Mouse (Mus musculus) liver, postnatal 0 days (tissue): Measurements from ENCODE around the gene Atp6v0e. TPM values are rescaled to one million over a fixed set of nuclear protein-coding genes. Genes with fewer than 3 reads are reported as not detected.

ENCODE experiments used
- ATAC-seq: fragments of 200-750 bp; cut with Nextera tagmentation; 2 replicates; pipeline ENCODE4 v1.8.0; 2017; ENCODE audit warnings: mild to moderate bottlenecking, moderate library complexity
- DNase-seq: peaks from one replicate; pipeline ENCODE4 v3.0.0-alpha.2; 2016
- H3K27ac ChIP-seq: fragments of 300-500 bp; sonication (generic); 2 replicates; pipeline ENCODE4 v1.5.1; 2014; ENCODE audit warnings: antibody characterized with exemption, moderate library complexity, mild to moderate bottlenecking, low read depth
- H3K27me3 ChIP-seq: fragments of 300-500 bp; sonication (generic); 2 replicates; pipeline ENCODE4 v1.6.1; 2014; ENCODE audit warnings: low read length, control low read depth, mixed read lengths; ENCODE audit not compliant: insufficient read depth
- H3K36me3 ChIP-seq: fragments of 300-500 bp; sonication (generic); replicated peaks from 2 replicates; pipeline ENCODE4 v1.6.1; 2014; ENCODE audit warnings: mild to moderate bottlenecking, control low read depth, low read length, moderate library complexity, mixed read lengths; ENCODE audit not compliant: insufficient read depth
- H3K4me1 ChIP-seq: fragments of 300-500 bp; sonication (generic); 2 replicates; pipeline ENCODE4 v1.6.1; 2014; ENCODE audit warnings: antibody characterized with exemption, mild to moderate bottlenecking, control low read depth; ENCODE audit not compliant: insufficient read depth
- H3K4me2 ChIP-seq: fragments of 300-500 bp; sonication (generic); 2 replicates; pipeline ENCODE4 v1.6.1; 2014; ENCODE audit warnings: low read depth, mild to moderate bottlenecking, low read length, moderate library complexity, mixed read lengths
- H3K4me3 ChIP-seq: fragments of 300-500 bp; sonication (generic); 2 replicates; pipeline ENCODE4 v1.5.1; 2014; ENCODE audit warnings: low read depth, low read length
- H3K9ac ChIP-seq: fragments of 300-500 bp; sonication (generic); replicated peaks from 2 replicates; pipeline ENCODE4 v1.6.1; 2014; ENCODE audit warnings: mild to moderate bottlenecking, moderate library complexity
- H3K9me3 ChIP-seq: fragments of 300-500 bp; sonication (generic); 2 replicates; pipeline ENCODE4 v1.6.1; 2016; ENCODE audit warnings: mild to moderate bottlenecking, control low read depth, low read length, mixed read lengths
- CTCF ChIP-seq: sonication (generic); IDR thresholded peaks from 2 replicates; pipeline ENCODE4 v1.5.1; 2016; ENCODE audit warnings: antibody characterized with exemption, low read depth
- EP300 ChIP-seq: IDR thresholded peaks from 2 replicates; pipeline ENCODE4 v1.6.1; 2016; ENCODE audit warnings: antibody characterized with exemption, low read depth, mild to moderate bottlenecking
- WGBS: fragments of 180-500 bp; shearing (Covaris S2); extraction: QIAGEN DNeasy Blood & Tissue Kit; methylation state at CpG from one replicate; pipeline ENCODE4 v1.1.7; 2014; ENCODE audit not compliant: insufficient replicate concordance; 5-methylcytosine and 5-hydroxymethylcytosine counted together
- polyA plus RNA-seq: library from polyadenylated mRNA; unstranded; fragments of >200 nt; fragmentation: Nextera tagmentation; extraction: Ambion mirVana; gene quantifications from 2 replicates; pipeline ENCODE4 v1.2.1, GENCODE M21; 2015

Gene Atp6v0e
- polyA plus RNA-seq, 1 experiment from 2014 or later: 126 TPM

DNA sequence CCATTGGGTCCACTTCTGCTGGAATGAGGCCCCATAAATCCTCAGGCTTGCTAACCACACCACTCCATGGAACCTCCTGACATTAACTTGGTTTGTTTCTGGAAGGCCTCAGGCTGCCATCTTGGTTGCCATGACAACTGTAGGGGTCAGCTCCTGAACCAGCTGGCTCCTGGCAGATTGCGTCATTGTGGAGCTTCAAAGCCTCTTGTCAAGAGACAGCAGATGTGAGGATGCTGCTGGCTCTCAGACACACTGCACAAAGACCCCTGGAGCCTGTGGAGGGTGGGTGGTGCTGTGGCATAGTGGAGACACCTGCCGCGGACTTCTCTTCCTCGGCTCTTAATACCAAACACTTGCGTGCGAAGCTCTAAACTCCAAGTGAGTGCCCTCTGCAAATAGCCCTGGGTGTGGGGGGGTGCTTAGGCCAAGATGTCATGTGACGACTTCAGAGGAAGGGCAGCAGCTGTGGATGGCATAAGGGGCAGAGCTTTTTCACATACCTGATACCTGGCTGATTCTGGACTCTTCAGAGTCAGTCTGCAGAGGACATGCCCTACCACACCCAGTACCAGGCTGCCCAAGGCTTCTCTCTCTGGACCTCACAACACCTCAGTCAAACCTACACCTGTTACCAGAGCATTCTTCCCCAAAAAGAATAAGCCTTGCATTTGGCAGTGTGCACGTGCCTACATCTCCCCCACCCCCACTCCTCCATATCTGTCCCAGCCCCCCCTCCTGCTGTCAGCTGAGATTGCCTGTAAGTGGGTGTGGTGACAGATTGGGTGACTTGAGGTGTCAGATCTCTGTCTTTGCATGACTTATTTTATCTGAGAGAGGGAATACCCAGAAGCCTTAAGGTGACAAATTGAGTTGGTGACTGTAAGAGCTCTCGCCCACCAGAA, 18.3 kb upstream of the Atp6v0e start:
- no peak overlapping the region for H3K4me2 ChIP-seq
- H3K4me3 ChIP-seq: no peak overlapping the region
- no peaks in the 10 kb centered on the region for H3K4me1 ChIP-seq
- 84% methylated on average over 9 of the region's 9 CpGs for WGBS
- no peak overlapping the region for H3K9ac ChIP-seq
- no peaks in the 10 kb centered on the region for H3K9me3 ChIP-seq
- ATAC-seq (no peak), DNase-seq (no peak)
- H3K27ac ChIP-seq: no peak overlapping the region
- peaks cover 45% of the 10 kb centered on the region for H3K36me3 ChIP-seq
- TF ChIP-seq CTCF (no peak), EP300 (no peak)
- no peaks in the 10 kb centered on the region for H3K27me3 ChIP-seq

- H3K4me2 ChIP-seq: no peak overlapping the region
- 77% methylated on average over 8 of the region's 8 CpGs for WGBS
Measured at GRCm38 (mm10) chr17:26645411-26645854, 17.6 kb upstream of the Atp6v0e start.

GRCm38 (mm10) chr17:26647283-26647682, 15.7 kb upstream of the Atp6v0e start:
- TF ChIP-seq CTCF: no peak
- TF ChIP-seq EP300: no peak
- H3K27ac ChIP-seq: no peak overlapping the region
- 74% methylated on average over 13 of the region's 13 CpGs for WGBS

More at GRCm38 (mm10) chr17:26645411-26645854, 17.6 kb upstream of the Atp6v0e start:
- no peak for TF ChIP-seq EP300
- DNase-seq (no peak), ATAC-seq (no peak)
- Histone ChIP-seq H3K9ac (no peak overlapping the region), H3K9me3 (no peaks in the 10 kb centered on the region), H3K27me3 (no peaks in the 10 kb centered on the region), H3K27ac (no peak overlapping the region), H3K4me3 (no peak overlapping the region), H3K36me3 (peaks cover 42% of the 10 kb centered on the region), H3K4me1 (no peaks in the 10 kb centered on the region)

DNA sequence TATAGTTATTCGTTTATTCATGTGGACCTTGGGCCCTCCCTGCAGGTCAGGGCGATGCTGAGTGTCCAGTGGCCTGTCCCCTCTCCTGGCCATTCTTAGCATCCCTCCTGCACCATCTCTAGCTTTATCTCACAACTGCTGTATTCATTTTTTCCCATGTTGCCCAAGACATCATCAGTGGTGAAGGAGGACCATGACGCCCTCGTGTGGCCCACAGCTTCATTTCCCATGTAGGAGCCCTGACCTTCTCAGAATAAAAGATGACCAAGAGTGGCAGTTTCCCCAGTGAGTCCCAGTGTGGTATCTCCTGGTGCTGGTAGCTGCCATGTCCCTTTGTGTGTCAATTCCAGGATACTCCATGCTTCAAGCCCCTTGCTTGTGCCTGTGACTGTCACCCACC, 13.5 kb upstream of the Atp6v0e start:
- no peak for TF ChIP-seq EP300
- TF ChIP-seq CTCF: peak; percentile 45
- no peak overlapping the region for H3K4me2 ChIP-seq
- 70% methylated on average over 4 of the region's 4 CpGs for WGBS
- no peaks in the 10 kb centered on the region for H3K27me3 ChIP-seq
- no peak overlapping the region for H3K27ac ChIP-seq
- peaks cover 7% of the 10 kb centered on the region for H3K36me3 ChIP-seq
- H3K4me3 ChIP-seq: no peak overlapping the region
- ATAC-seq: no peak
- no peak overlapping the region for H3K9ac ChIP-seq
- H3K9me3 ChIP-seq: no peaks in the 10 kb centered on the region
- DNase-seq: no peak
- H3K4me1 ChIP-seq: no peaks in the 10 kb centered on the region

More at GRCm38 (mm10) chr17:26647283-26647682, 15.7 kb upstream of the Atp6v0e start:
- Histone ChIP-seq H3K4me3 (no peak overlapping the region), H3K9ac (no peak overlapping the region), H3K9me3 (no peaks in the 10 kb centered on the region), H3K4me2 (no peak overlapping the region), H3K36me3 (peaks cover 25% of the 10 kb centered on the region), H3K4me1 (no peaks in the 10 kb centered on the region), H3K27me3 (no peaks in the 10 kb centered on the region)
- 0 out of 2 replicates have a peak, but pooled peaks have one; percentile 19 for ATAC-seq
- DNase-seq: no peak

DNA sequence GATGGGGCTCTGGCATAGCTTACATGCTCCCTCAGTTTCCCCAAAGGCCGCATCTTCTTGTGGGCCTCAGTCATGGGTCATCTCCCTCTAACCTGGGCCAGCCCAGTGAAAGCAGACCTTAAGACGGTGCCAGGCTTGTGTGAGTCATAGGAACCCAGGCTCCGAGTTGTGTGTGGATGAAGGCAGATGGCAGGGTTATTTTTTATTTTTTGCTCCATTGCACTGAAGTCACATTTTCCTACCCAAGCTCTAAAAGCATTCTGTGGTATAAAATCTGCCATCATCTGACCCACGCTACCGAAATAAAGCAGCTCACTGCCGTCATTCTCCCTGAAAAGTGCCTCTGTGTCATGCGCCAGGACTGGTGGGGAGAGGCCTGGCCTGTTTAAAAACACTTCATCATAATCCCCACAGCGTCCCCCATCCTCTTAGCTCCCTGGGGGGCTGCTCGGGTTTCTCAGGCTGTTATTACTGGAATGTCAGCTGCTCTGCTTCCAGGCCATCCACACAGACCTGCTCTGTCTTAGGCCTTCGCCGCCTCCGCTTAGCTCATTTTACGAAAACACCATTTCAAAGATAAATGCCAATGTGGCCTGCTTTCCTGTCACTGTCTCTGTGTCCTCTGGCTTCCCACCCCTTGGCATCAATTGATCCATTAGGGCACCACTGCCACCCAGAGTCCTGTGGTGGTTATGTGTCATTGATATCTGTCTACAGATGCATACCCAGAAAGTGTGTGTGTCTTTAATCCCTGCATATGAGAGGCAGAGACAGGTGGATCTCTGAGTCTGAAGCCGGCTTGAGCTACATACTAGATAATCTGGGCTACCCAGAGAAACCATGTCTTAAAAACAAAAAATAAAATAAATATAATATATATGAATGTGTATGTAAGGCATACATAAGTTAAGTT, 12.3 kb upstream of the Atp6v0e start:
- TF ChIP-seq CTCF (peak; percentile 22; the same call in 1 of the 2 replicates), EP300 (no peak)
- WGBS: 83% methylated on average over 14 of the region's 14 CpGs
- no peaks in the 10 kb centered on the region for H3K9me3 ChIP-seq

More for the DNA sequence above, 12.3 kb upstream of the Atp6v0e start:
- ATAC-seq (no peak), DNase-seq (no peak)
- Histone ChIP-seq H3K4me2 (no peak overlapping the region), H3K9ac (no peak overlapping the region), H3K36me3 (peaks cover 16% of the 10 kb centered on the region), H3K27me3 (no peaks in the 10 kb centered on the region), H3K4me1 (no peaks in the 10 kb centered on the region), H3K27ac (no peak overlapping the region), H3K4me3 (no peak overlapping the region)
